Mouse (Mus musculus) stomach, postnatal 0 days (tissue): ENCODE measurements at regions not wholly inside any gene's neighbourhood (a gene's known extent, or its start where the extent isn't known, plus 50 kb on each side); places are given as distances from the start of the nearest gene placed in this dataset.

Experiments used
- ATAC-seq: fragments of 200-750 bp; cut with Nextera tagmentation; 2 replicates; pipeline ENCODE4 v1.8.0; 2017; ENCODE audit not compliant: low FRiP score, low TSS enrichment
- DNase-seq: peaks from one replicate; pipeline ENCODE4 v3.0.0-alpha.2; 2016; ENCODE audit warnings: low spot score
- H3K27ac ChIP-seq: fragments of 300-500 bp; sonication (generic); replicated peaks from 2 replicates; pipeline ENCODE4 v1.5.1; 2014; ENCODE audit warnings: mild to moderate bottlenecking, control low read depth
- H3K27me3 ChIP-seq: fragments of 300-500 bp; sonication (generic); 2 replicates; pipeline ENCODE4 v1.6.1; 2014; ENCODE audit warnings: low read length; ENCODE audit not compliant: control insufficient read depth, insufficient read depth
- H3K36me3 ChIP-seq: fragments of 300-500 bp; sonication (generic); 2 replicates; pipeline ENCODE4 v1.6.1; 2014; ENCODE audit warnings: low read length, mixed read lengths; ENCODE audit not compliant: control insufficient read depth, insufficient read depth
- H3K4me1 ChIP-seq: fragments of 300-500 bp; sonication (generic); replicated peaks from 2 replicates; pipeline ENCODE4 v1.6.1; 2014; ENCODE audit warnings: antibody characterized with exemption; ENCODE audit not compliant: control insufficient read depth, insufficient read depth
- H3K4me2 ChIP-seq: fragments of 300-500 bp; sonication (generic); replicated peaks from 2 replicates; pipeline ENCODE4 v1.6.1; 2014; ENCODE audit warnings: low read depth, mild to moderate bottlenecking, control low read depth, moderate library complexity
- H3K4me3 ChIP-seq: fragments of 300-500 bp; sonication (generic); 2 replicates; pipeline ENCODE4 v1.5.1; 2014; ENCODE audit warnings: low read depth, low read length, control low read depth
- H3K9ac ChIP-seq: fragments of 300-500 bp; sonication (generic); 2 replicates; pipeline ENCODE4 v1.6.1; 2014; ENCODE audit warnings: mild to moderate bottlenecking, low read length, control low read depth, mixed read lengths
- H3K9me3 ChIP-seq: fragments of 300-500 bp; sonication (generic); 2 replicates; pipeline ENCODE4 v1.6.1; 2016; ENCODE audit warnings: low read length; ENCODE audit not compliant: control insufficient read depth
- CTCF ChIP-seq: IDR thresholded peaks from 2 replicates; pipeline ENCODE4 v1.5.1; 2016; ENCODE audit warnings: antibody characterized with exemption, low read depth, mild to moderate bottlenecking, moderate library complexity
- EP300 ChIP-seq: optimal IDR thresholded peaks from 2 replicates; pipeline ENCODE3; 2016; ENCODE audit warnings: antibody characterized with exemption
- WGBS: fragments of 180-500 bp; shearing (Covaris S2); extraction: QIAGEN DNeasy Blood & Tissue Kit; methylation state at CpG from one replicate; pipeline ENCODE4 v1.1.7; 2014; 5-methylcytosine and 5-hydroxymethylcytosine counted together

DNA sequence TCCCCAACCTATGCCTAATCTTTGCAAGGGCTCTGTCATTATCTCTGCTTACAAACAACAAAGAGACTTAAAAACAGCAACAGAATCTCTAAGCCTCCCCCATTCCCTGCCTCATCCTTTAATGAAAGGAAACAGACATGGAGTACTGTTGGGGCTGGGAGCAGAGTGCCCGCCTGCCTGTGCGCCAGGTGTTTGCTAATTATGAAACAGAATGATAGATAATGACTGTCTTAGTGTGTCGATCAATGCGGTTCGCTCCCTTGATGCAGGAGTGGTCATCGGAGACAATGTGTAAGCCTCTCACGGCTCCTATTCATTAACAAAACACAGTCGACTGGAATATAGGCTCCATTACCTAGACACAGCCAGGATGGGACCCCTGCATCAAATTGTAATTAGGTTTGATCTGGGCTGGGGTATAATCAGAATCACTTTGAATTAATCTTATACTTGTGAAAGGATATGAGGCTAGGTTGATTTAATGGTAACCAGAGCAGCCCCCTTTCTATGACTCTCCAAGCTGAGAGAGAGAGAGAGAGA is 77.3 kb upstream of the Hnrnpk start:
- Histone ChIP-seq H3K27ac (no peak overlapping the region), H3K36me3 (no peaks in the 10 kb centered on the region), H3K4me1 (no peaks in the 10 kb centered on the region), H3K9ac (no peak overlapping the region), H3K4me3 (no peak overlapping the region), H3K27me3 (no peaks in the 10 kb centered on the region), H3K9me3 (no peaks in the 10 kb centered on the region), H3K4me2 (no peak overlapping the region)
- TF ChIP-seq CTCF = no peak
- no peak for TF ChIP-seq EP300
- DNase-seq = no peak
- WGBS = 90% methylated on average over 8 of the region's 8 CpGs
- no peak for ATAC-seq

DNA sequence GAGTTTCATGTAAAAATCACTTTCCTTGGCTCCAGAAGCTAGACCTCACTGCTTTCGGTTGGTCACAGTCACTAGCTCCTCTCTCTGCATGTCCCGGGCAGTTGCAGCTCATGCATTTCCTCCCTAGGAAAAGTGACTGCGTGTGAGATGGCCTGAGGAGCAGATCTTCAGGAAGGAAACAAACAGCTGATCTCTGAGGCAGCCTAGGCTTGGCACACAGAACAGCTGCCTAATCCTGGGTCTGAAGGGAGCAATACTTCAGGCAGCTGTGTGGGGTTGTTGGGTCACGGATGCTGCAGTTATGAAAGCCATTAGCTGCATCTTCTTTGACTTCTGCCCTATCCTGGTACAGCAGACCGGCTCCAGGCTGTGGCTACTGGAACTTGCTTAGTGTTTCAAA is 75.3 kb upstream of the Hnrnpk start:
- Histone ChIP-seq H3K4me3 (no peak overlapping the region), H3K27me3 (no peaks in the 10 kb centered on the region), H3K4me1 (no peaks in the 10 kb centered on the region), H3K9ac (no peak overlapping the region), H3K4me2 (no peak overlapping the region), H3K9me3 (no peaks in the 10 kb centered on the region), H3K27ac (no peak overlapping the region), H3K36me3 (no peaks in the 10 kb centered on the region)
- DNase-seq (no peak), ATAC-seq (no peak)
- WGBS = 53% methylated on average over 5 of the region's 5 CpGs
- TF ChIP-seq EP300 (no peak), CTCF (no peak)

DNA sequence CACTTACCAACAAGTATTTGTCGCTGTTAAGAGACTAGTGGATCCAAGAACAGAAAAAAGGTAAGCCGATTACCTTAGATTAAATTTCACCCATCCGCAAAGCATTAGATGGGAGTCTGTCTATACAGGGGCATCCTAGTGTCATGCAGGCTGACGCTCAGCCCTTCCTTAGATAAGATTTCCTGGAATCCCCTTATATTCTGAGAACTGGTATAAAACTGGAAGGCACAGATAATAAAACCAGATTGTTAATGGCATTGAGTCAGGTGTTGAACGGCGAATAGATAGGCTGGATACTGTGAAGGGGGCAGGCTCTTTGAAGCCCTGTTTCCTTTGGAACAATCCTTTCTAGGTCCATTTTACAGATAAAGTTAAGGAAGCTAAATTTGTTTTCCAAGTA is 74.1 kb upstream of the Hnrnpk start:
- H3K4me3 ChIP-seq = no peak overlapping the region
- no peak for TF ChIP-seq EP300
- no peak for TF ChIP-seq CTCF

DNA sequence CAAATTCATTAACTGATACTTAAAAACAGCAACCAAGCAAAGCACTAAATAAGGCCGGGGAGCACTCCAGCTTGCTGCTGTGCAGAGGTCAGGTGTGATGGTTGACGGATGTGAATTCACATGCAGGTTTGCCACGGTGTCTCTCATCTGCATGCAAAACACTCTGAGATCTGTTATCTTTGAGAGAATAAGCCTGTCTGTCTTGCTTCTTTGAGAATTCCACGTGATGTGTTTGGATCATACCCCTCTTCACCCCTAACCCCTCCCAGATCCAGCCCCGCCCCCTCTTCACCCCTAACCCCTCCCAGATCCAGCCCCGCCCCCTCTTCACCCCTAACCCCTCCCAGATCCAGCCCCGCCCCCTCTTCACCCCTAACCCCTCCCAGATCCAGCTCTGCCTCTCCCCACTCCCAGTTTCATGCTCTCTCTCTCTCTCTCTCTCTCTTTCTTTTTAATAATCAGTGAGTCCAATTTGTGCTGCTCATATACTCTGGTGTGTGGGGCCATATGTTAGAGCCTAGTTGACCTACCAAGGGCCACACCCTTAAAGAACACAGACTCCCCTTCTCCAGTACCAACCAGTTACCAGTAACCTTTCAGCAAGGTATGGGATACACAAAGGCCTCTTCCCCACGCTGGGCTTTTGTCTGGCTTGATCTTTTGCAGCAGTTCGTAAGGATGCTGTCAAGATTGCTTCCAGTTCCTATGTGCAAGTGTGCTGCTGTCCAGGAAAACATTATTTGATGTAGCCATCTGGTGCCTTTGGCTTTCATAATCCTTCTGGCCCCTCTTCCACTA is 73.1 kb upstream of the Hnrnpk start:
- Histone ChIP-seq H3K4me2 (no peak overlapping the region), H3K36me3 (no peaks in the 10 kb centered on the region), H3K27ac (no peak overlapping the region), H3K27me3 (no peaks in the 10 kb centered on the region), H3K9me3 (no peaks in the 10 kb centered on the region), H3K9ac (no peak overlapping the region), H3K4me3 (no peak overlapping the region), H3K4me1 (0 out of 2 replicates have a peak, but pooled peaks cover 4% of the 10 kb centered on the region)
- ATAC-seq = no peak
- TF ChIP-seq CTCF (no peak), EP300 (no peak)
- no peak for DNase-seq
- WGBS = 26% methylated on average over 7 of the region's 9 CpGs

More for the DNA sequence above, 74.1 kb upstream of the Hnrnpk start:
- H3K4me1 ChIP-seq = no peaks in the 10 kb centered on the region
- no peak for ATAC-seq
- no peak for DNase-seq
- no peak overlapping the region for H3K27ac ChIP-seq
- 92% methylated on average over 6 of the region's 6 CpGs for WGBS
- no peak overlapping the region for H3K9ac ChIP-seq
- H3K9me3 ChIP-seq = no peaks in the 10 kb centered on the region
- no peaks in the 10 kb centered on the region for H3K36me3 ChIP-seq
- H3K27me3 ChIP-seq = no peaks in the 10 kb centered on the region
- H3K4me2 ChIP-seq = no peak overlapping the region

DNA sequence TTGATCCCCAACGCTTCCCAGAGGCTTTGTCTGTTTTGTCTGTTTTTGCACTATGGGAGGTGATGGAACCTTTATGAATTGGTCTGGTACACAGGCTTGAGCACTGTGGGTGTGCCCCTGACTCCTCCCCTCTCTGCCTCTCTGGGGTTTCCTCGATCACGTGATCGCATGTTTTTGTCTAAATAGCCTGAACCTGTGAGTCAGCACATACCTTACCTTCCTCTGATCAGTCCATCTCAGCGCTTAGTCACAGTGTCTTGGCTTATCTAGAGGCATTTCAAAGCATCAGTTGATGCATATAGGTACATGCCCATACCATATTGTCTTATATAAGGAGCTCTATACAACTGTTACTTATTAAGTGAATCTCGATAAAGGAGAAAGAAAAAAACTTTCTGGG is 72.4 kb upstream of the Hnrnpk start:
- no peak overlapping the region for H3K4me3 ChIP-seq
- 28% methylated on average over 6 of the region's 6 CpGs for WGBS
- no peak overlapping the region for H3K27ac ChIP-seq
- no peaks in the 10 kb centered on the region for H3K27me3 ChIP-seq
- no peaks in the 10 kb centered on the region for H3K9me3 ChIP-seq
- peak; percentile 75 for ATAC-seq
- TF ChIP-seq CTCF = no peak
- TF ChIP-seq EP300 = no peak
- no peak overlapping the region for H3K4me2 ChIP-seq
- peak; percentile 33 for DNase-seq
- 0 out of 2 replicates have a peak, but pooled peaks cover 4% of the 10 kb centered on the region for H3K4me1 ChIP-seq
- H3K9ac ChIP-seq = no peak overlapping the region
- no peaks in the 10 kb centered on the region for H3K36me3 ChIP-seq

DNA sequence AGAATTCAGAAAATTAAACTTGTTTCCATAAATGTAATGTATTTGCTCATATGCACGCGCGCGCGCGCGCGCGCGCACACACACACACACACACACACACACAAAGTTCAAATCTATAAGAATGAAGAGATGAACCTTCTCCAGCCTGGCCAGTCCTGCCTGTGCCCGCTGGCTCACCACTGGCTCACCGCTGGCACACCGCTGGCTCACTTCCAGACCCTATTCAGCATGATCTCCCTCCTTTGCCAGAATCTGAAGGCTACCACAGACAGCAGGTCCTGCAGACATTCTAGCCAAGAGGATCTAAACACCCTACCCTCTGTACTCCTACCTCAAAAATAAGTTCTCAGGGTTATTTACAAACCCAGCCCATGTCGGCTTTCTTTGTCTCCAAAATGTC is 69.3 kb upstream of the Hnrnpk start:
- no peak for DNase-seq
- 79% methylated on average over 14 of the region's 14 CpGs for WGBS

More for the DNA sequence above, 69.3 kb upstream of the Hnrnpk start:
- no peaks in the 10 kb centered on the region for H3K36me3 ChIP-seq
- TF ChIP-seq EP300 = no peak
- no peak for TF ChIP-seq CTCF
- no peak overlapping the region for H3K27ac ChIP-seq
- H3K9ac ChIP-seq = no peak overlapping the region
- H3K4me1 ChIP-seq = 0 out of 2 replicates have a peak, but pooled peaks cover 4% of the 10 kb centered on the region
- no peaks in the 10 kb centered on the region for H3K9me3 ChIP-seq
- H3K27me3 ChIP-seq = no peaks in the 10 kb centered on the region
- ATAC-seq = no peak
- H3K4me2 ChIP-seq = no peak overlapping the region
- no peak overlapping the region for H3K4me3 ChIP-seq
